Mouse (Mus musculus): ENCODE data around the gene Trp53bp2.

GRCm38 (mm10) chr1:182371891-182372290 lies 37.1 kb upstream of the Trp53bp2 start:
- TF ChIP-seq CTCF (IDR thresholded peaks at IDR 0.05; ENCODE audit: low read depth, low read length) = no peak
- TF ChIP-seq GATA1 (IDR thresholded peaks at IDR 0.05; ENCODE audit: borderline replicate concordance, low read length) = no peak
- no peak for TF ChIP-seq POLR2AphosphoS5 (IDR thresholded peaks at IDR 0.05; ENCODE audit: insufficient replicate concordance, low read depth, low read length)

Measured in G1E (cell line).